Mouse (Mus musculus): Measurements from ENCODE around the gene Rab3d.

- TF ChIP-seq CTCF (IDR thresholded peaks at IDR 0.05; ENCODE audit: extremely low read depth, insufficient read depth, low read length) (no peak), POLR2A (IDR thresholded peaks at IDR 0.05; ENCODE audit: extremely low read depth, insufficient read depth, low read length) (no peak)
Observed at GRCm38 (mm10) chr9:21918035-21918592, at the start of gene Rab3d.
